Mouse (Mus musculus): ENCODE measurements at regions not wholly inside any gene's neighbourhood (a gene's known extent, or its start where the extent isn't known, plus 50 kb on each side); places are given as distances from the start of the nearest gene placed in this dataset.
A peak's percentile ranks its signal among the peaks of the same experiment; 100 is the strongest.

DNA sequence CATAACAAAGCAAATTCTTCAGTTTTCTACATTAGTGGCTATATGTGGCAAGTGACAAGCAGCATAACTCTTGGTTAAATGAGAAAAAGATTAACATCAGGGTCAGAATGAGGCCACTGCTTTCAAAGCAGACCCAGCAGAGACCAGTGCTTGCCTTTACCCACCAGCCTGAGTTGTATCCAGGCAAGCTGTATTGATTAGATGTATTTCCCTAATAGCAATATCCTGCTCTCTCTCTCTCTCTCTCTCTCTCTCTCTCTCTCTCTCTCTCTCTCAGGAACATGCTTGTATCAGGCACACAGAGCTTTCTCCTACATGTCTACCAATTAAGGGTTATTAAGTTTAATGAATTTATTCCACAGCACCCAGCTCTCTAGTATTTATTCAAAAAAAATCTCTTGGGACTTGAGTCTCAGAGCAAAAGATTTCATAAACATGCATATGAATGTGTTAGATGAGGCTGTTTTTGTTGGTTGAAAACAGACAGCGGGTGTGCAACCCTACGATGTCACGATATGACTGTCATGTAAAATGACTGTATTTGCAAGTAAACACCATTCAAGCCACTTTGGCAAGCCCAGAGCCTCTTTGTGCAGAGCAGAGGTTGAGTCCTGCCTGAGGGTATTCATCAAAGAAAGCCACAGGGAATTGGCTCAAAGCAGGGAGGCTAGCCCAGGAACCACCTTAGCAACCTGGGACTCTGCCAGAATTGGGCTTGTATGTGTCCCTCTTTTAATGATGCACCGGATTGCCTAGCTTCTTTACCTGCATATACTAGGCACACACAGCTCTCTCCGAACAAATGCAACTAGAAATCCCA, 136.0 kb upstream of the Fndc3a start:
- Histone ChIP-seq H3K9me3 (no peaks in the 10 kb centered on the region), H3K4me3 (no peak overlapping the region), H3K36me3 (no peaks in the 10 kb centered on the region), H3K27ac (no peak overlapping the region), H3K27me3 (ENCODE audit: insufficient read depth, poor library complexity, severe bottlenecking) (no peaks in the 10 kb centered on the region), H3K4me1 (replicated peaks) (peaks cover 4% of the 10 kb centered on the region; the same call in 1 of the 2 replicates)
- no peak for DNase-seq (ENCODE audit: low spot score)
- 78% methylated on average over 5 of the region's 5 CpGs for WGBS

DNA sequence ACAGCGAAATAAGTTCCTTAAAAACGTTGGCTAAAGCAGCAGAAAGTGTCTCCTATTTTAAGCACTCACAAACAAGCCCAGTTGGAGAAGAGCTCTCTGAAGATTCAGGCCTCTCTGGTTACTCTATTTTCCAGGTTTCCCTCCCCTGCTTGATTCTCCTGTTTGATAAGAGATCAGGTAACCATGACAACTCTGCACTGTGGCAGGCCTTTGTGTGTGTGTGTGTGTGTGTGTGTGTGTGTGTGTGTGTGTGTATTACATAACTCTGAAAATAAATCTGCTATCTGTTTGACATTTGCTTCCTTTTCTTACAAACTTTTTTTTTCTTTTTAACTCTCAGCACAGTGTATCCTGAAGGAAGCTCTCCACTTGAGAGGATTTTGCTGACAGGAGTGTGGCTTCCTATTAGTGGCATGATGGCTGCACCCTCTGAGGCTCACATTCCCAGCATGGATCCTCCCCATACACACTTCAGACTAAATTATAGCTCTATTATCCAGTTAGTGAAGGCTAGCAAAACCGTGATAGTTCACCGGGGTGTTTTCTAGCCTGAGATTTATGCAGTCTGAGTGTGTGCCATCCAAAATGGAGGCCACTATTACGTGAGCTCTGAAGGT, 135.1 kb upstream of the Fndc3a start:
- H3K9me3 ChIP-seq, result no peaks in the 10 kb centered on the region
- no peaks in the 10 kb centered on the region for H3K27me3 ChIP-seq (ENCODE audit: insufficient read depth, poor library complexity, severe bottlenecking)
- WGBS, result 62% methylated on average over 5 of the region's 5 CpGs
- no peak for DNase-seq (ENCODE audit: low spot score)
- H3K4me1 ChIP-seq (replicated peaks), result peaks cover 4% of the 10 kb centered on the region; the same call in 1 of the 2 replicates
- H3K4me3 ChIP-seq, result no peak overlapping the region
- H3K27ac ChIP-seq, result no peak overlapping the region
- no peaks in the 10 kb centered on the region for H3K36me3 ChIP-seq

DNA sequence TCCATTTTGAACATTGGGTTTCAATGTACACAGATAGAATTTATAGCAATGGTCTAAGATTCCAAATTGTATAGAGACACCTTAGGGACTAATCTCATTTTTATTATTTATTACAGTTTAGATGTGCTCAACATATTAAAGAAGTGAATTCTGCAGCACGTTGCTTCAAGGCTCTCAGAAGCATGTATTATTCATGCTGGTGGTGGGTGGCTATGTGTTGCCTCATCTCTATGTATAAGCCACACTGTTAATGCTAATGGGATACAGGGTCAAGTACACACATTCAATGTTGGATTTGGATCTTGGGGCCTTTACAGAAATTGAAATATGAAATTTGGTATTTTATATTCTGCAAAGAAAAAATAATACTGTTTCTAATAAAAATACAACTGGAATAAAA, 131.9 kb upstream of the Fndc3a start:
- no peak overlapping the region for H3K4me3 ChIP-seq
- DNase-seq (ENCODE audit: low spot score), result no peak
- peaks cover 4% of the 10 kb centered on the region; the same call in 1 of the 2 replicates for H3K4me1 ChIP-seq (replicated peaks)
- H3K9me3 ChIP-seq, result no peaks in the 10 kb centered on the region
- no peak overlapping the region for H3K27ac ChIP-seq
- 68% methylated on average over 1 of the region's 1 CpGs for WGBS
- H3K27me3 ChIP-seq (ENCODE audit: insufficient read depth, poor library complexity, severe bottlenecking), result no peaks in the 10 kb centered on the region
- no peaks in the 10 kb centered on the region for H3K36me3 ChIP-seq

DNA sequence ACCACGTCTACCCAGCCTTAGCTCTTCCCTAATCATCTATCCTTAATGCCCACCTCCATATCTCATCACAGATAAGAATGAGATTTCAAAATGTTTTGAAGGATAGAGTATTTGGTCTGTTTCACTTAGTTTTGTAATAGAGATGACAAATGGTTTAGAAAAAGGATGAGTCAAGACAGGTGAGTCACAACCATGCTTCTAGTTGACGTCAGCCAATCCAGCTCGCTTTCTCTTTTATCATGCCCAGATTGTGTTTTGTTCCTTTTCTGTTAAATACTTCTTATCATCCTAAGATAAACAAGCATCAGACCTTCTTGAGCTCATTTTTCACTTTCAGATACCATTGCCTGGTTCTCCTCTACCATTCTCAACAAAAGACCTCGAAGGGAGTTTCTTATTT, 125.4 kb upstream of the Fndc3a start:
- no peaks in the 10 kb centered on the region for H3K4me1 ChIP-seq (replicated peaks)
- H3K36me3 ChIP-seq, result no peaks in the 10 kb centered on the region
- H3K27ac ChIP-seq, result no peak overlapping the region
- WGBS, result 92% methylated on average over 4 of the region's 4 CpGs
- no peak overlapping the region for H3K4me3 ChIP-seq
- H3K27me3 ChIP-seq (ENCODE audit: insufficient read depth, poor library complexity, severe bottlenecking), result no peaks in the 10 kb centered on the region
- DNase-seq (ENCODE audit: low spot score), result no peak
- no peaks in the 10 kb centered on the region for H3K9me3 ChIP-seq

DNA sequence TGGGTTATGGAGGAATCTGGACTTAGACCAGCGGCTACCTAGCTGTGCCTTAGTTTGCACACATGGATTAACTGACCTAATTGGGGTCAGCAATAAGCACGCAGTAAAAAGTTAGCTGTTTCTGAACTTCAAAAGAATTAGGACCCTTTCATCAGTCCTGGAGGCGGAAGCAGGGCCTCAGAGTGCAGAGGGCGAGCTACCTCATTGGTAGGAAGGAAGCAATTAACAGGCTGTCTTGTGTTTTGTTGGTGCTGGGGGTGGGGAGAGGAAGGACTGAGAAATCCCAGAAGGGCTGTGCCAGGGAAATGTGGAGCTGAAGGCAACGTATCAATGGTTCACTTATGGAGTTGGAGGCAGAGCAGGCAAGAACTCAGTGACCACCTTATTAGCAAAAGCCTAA, 119.5 kb upstream of the Fndc3a start:
- H3K36me3 ChIP-seq, result no peaks in the 10 kb centered on the region
- H3K4me1 ChIP-seq (replicated peaks), result peaks cover 8% of the 10 kb centered on the region
- peak; percentile 19 for DNase-seq (ENCODE audit: low spot score)
- no peaks in the 10 kb centered on the region for H3K9me3 ChIP-seq
- no peaks in the 10 kb centered on the region for H3K27me3 ChIP-seq (ENCODE audit: insufficient read depth, poor library complexity, severe bottlenecking)
- H3K27ac ChIP-seq, result no peak overlapping the region
- 46% methylated on average over 5 of the region's 5 CpGs for WGBS
- H3K4me3 ChIP-seq, result no peak overlapping the region

DNA sequence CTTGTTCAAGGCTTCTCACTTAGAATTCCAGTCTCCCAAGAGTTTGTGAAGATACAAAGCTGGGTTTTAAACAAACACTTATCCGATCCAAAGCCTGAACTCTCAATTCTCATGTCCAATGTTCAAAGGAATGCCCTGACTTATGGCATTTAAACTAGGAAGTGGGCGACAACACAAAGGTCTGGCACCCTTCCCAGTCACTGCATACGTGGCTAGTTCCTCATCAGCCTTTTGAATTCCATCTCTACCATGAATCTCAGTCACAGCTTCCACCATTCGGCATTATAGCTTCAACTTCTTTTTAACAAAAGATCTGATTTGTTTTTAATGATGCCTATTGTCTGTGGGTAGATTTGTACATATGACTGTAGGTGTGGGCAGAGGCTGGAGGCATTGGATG, 115.7 kb upstream of the Fndc3a start:
- Histone ChIP-seq H3K27ac (no peak overlapping the region), H3K27me3 (ENCODE audit: insufficient read depth, poor library complexity, severe bottlenecking) (no peaks in the 10 kb centered on the region; the same call in 1 of the 2 replicates), H3K4me1 (replicated peaks) (peaks cover 8% of the 10 kb centered on the region), H3K4me3 (no peak overlapping the region), H3K36me3 (no peaks in the 10 kb centered on the region), H3K9me3 (no peaks in the 10 kb centered on the region)
- 85% methylated on average over 4 of the region's 4 CpGs for WGBS
- no peak for DNase-seq (ENCODE audit: low spot score)

DNA sequence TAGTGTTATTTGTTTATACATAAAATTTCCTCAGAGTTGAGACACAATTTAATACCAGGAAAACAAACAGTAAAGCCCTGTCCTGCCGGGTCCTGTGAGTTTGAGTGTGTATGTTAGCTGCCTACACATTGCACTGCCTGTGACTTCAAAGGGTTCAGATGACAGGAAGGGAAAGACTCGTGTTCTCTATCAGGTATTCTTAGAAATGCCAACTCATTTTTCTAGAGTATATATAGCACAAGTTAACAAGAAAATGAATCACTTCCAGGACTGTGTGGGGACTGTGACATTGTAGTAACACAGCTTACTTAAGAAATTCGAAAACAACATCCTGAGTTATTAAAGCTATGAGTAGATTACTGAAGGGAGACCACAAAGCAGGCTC, 112.4 kb upstream of the Fndc3a start:
- Histone ChIP-seq H3K36me3 (no peaks in the 10 kb centered on the region), H3K27ac (no peak overlapping the region), H3K4me1 (replicated peaks) (peaks cover under 1% of the 10 kb centered on the region; the same call in 1 of the 2 replicates), H3K27me3 (ENCODE audit: insufficient read depth, poor library complexity, severe bottlenecking) (no peaks in the 10 kb centered on the region; the same call in none of the 2 replicates), H3K4me3 (no peak overlapping the region), H3K9me3 (no peaks in the 10 kb centered on the region)
- whole genome bisulfite sequencing, result 60% methylated on average over 3 of the region's 3 CpGs
- DNase-seq (ENCODE audit: low spot score), result no peak

DNA sequence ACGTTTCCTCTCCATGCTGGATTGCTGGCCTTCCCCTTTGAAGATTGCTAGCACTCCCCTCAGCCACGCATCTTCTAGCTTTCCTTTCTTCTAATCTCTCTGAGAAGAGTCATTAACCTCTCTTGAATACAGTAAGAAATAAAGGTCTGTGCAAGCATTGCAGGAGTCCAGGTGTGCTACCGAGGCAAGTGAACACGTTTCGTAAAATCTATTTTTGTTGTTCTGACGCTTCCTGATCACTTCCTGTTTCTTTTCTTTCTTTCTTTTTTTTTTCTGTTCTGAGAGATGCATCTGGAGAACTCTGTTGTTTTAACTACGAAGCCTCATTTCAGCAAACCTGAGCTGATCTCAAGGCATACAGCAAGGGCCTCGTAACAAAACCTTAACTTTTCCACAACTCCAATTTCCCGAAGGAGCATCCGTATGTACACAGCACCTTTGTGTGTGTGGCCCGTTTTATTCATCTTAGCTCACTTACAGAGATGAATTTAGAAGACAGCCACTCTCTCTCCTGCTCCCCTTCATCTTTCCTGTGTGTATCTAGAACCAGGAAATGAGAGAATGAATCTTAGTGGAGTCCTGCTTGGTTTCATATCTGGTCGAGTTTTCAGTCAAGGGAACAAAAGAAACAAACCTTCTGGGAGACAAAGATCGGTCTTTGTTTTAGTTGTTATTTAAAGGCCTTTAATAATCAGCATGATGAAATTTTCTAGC, 111.9 kb upstream of the Fndc3a start:
- Histone ChIP-seq H3K27ac (no peak overlapping the region), H3K4me1 (replicated peaks) (peaks cover 6% of the 10 kb centered on the region), H3K27me3 (ENCODE audit: insufficient read depth, poor library complexity, severe bottlenecking) (no peaks in the 10 kb centered on the region; the same call in none of the 2 replicates), H3K9me3 (no peaks in the 10 kb centered on the region), H3K36me3 (no peaks in the 10 kb centered on the region), H3K4me3 (no peak overlapping the region)
- DNase-seq (ENCODE audit: low spot score), result no peak
- WGBS, result 83% methylated on average over 13 of the region's 13 CpGs

DNA sequence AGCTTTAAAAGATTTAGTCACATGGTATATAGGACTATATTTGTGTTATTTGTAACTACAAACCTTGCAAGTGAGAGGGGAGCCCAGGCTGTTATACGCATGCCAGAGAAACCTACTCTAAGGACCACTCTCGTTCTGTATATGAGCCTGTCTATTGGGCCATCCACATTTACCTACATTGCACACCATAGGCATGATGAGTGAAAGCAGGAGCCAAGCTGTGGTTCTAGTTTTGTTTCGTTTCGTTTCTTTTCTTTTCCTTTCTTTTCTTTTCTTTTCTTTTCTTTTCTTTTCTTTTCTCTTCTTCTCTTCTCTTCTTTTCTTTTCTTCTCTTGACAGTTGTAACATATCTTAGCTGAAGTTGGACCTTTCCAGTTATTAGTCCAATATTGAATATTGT, 109.2 kb upstream of the Fndc3a start:
- no peak for DNase-seq (ENCODE audit: low spot score)
- WGBS, result 96% methylated on average over 4 of the region's 4 CpGs
- Histone ChIP-seq H3K36me3 (no peaks in the 10 kb centered on the region), H3K4me1 (replicated peaks) (peaks cover 10% of the 10 kb centered on the region), H3K27ac (no peak overlapping the region), H3K9me3 (no peaks in the 10 kb centered on the region), H3K4me3 (no peak overlapping the region), H3K27me3 (ENCODE audit: insufficient read depth, poor library complexity, severe bottlenecking) (no peaks in the 10 kb centered on the region; the same call in none of the 2 replicates)

DNA sequence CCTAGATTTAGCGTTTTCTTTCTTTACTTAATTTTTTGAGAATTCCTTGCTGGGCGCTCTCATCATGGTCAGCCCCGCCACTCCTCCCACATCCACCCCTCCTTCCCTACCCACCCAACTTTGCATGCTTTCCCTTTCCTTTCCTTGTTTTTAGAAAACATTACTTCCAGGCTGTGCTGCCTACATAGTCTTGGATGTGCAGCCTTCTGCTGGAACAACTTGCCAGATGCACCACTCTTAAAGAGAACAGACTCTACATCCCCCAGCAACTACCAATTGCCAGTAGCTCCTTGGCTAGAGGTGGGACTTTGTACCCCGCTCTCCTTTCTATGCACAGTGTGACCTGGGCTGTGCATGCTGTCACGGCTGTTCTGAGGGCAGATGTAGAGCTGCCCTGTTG, 108.0 kb upstream of the Fndc3a start:
- H3K4me3 ChIP-seq, result no peak overlapping the region
- no peak overlapping the region for H3K27ac ChIP-seq
- 89% methylated on average over 5 of the region's 5 CpGs for WGBS
- no peaks in the 10 kb centered on the region; the same call in 1 of the 2 replicates for H3K27me3 ChIP-seq (ENCODE audit: insufficient read depth, poor library complexity, severe bottlenecking)
- DNase-seq (ENCODE audit: low spot score), result no peak
- H3K9me3 ChIP-seq, result no peaks in the 10 kb centered on the region
- peaks cover 10% of the 10 kb centered on the region for H3K4me1 ChIP-seq (replicated peaks)
- H3K36me3 ChIP-seq, result no peaks in the 10 kb centered on the region

DNA sequence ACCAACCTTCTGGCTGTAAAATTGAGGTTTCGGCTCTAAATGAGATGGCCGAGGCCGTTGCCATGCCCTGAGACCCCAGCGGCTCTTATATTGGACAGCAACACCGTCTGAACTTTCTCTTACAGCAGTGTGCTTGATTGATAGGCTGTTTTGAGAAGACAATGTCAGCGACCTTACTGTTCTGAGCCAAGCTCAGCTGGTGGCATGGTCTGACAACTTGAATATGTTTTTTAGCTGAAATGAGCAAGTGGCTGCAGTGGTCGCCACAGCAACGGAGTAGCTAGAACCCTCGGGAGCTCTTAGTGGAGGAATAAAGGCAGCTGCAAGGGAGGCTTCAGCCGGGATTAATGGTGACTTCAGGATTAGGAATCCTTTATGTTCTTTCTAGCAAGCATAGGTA, 107.0 kb upstream of the Fndc3a start:
- Histone ChIP-seq H3K4me3 (no peak overlapping the region), H3K27ac (0 out of 2 replicates have a peak overlapping the region, but pooled peaks have one; percentile 5), H3K27me3 (ENCODE audit: insufficient read depth, poor library complexity, severe bottlenecking) (no peaks in the 10 kb centered on the region; the same call in 1 of the 2 replicates), H3K36me3 (no peaks in the 10 kb centered on the region), H3K4me1 (replicated peaks) (peaks cover 10% of the 10 kb centered on the region), H3K9me3 (no peaks in the 10 kb centered on the region)
- DNase-seq (ENCODE audit: low spot score), result peak; percentile 61
- 24% methylated on average over 10 of the region's 10 CpGs for WGBS

DNA sequence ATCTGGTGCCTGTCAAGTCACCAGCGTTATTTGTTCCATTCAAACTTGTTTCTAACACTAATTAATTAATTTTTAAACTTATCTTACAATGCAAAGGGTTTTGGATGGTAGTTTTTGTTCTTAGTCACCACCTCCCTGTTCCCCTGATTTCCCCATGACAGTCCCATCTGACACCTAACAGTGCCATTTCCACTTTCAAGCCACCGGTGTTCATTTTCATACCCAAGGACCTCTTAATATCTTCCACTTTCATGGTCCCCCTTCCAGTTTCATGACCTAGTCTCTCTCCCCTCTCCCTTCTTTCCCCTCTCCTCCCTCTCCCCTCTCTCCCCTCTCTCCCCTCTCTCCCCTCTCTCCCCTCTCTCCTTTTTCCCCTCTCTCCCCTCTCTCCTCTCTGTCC, 99.3 kb upstream of the Fndc3a start:
- DNase-seq (ENCODE audit: low spot score), result no peak
- 77% methylated on average over 2 of the region's 2 CpGs for WGBS
- H3K27me3 ChIP-seq (ENCODE audit: insufficient read depth, poor library complexity, severe bottlenecking), result no peaks in the 10 kb centered on the region
- H3K4me3 ChIP-seq, result no peak overlapping the region
- H3K9me3 ChIP-seq, result no peaks in the 10 kb centered on the region
- H3K36me3 ChIP-seq, result no peaks in the 10 kb centered on the region
- H3K27ac ChIP-seq, result no peak overlapping the region
- no peaks in the 10 kb centered on the region for H3K4me1 ChIP-seq (replicated peaks)

DNA sequence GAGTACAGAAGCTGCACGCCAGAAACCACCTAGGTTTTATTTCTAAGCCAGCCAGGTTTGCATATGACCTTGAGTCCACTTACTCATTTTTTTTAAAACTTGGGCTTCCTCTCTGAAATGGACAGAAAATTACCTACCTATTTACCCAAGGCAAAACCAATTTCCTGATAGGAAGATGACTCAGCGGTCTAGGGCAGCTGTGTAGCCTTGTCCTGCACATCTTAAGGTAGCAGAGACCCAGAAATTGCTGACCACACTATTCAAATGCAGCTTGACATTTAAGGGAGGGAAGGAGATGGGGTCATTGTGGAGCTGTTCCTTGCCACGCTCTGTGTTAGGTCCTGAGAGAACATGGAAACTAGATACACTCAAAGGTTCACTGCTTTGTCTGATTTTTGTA, 98.1 kb upstream of the Fndc3a start:
- Histone ChIP-seq H3K27ac (no peak overlapping the region), H3K36me3 (no peaks in the 10 kb centered on the region), H3K27me3 (ENCODE audit: insufficient read depth, poor library complexity, severe bottlenecking) (no peaks in the 10 kb centered on the region), H3K9me3 (no peaks in the 10 kb centered on the region), H3K4me1 (replicated peaks) (no peaks in the 10 kb centered on the region), H3K4me3 (no peak overlapping the region)
- 85% methylated on average over 3 of the region's 3 CpGs for WGBS
- no peak for DNase-seq (ENCODE audit: low spot score)

All from hindbrain, embryonic 10.5 days (tissue).